Mouse (Mus musculus): ENCODE results near the gene Wdr27.
A peak's percentile ranks its signal among the peaks of the same experiment; 100 is the strongest.
"Not testable (repeated sequence)": the region's sequence is repeated elsewhere in the genome, so short reads cannot be mapped to it uniquely, and the experiment has no call there.

The Wdr27 gene

DNA sequence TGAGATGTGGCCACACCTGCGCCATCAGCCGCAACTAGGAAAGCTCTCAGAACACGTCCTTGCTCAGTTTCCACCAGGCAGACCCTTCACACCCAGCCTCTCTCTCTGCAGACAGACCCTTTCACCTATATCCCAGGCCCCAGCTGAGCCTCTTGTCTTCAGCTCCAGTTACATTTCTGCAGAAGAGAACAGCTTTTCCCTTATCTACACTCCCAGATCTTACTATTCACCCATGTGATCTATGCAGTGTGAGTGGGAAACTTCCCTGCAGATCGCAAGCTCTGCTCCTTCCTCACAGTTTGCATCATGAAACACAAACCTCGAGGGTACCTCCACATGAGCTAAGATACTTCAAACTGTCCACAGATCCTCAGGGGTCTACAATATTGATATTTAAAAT is 11.5 kb downstream of the Wdr27 start:
- DNase-seq (ENCODE audit: low spot score in 2 of 2) = no peak

DNA sequence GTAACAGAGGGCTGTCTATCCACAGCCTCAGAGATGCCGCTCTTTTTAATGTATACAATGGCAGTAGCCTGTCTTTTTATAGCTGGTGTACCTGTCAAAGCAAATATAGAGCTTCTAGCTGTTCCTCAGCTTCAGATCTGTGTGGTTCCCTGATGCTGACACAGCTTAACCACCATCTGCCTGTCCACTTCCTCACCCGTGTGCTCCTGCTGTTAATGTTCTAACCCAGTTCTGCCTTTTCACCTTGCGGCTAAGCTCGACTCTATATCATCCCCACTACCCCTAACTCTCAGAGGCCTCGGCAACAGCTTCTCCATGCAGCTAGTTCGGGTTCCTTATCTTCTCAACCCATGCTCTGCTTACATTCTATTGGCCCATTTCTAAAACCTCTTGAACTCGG is 12.3 kb downstream of the Wdr27 start:
- no peak for DNase-seq (ENCODE audit: low spot score in 2 of 2)

DNA sequence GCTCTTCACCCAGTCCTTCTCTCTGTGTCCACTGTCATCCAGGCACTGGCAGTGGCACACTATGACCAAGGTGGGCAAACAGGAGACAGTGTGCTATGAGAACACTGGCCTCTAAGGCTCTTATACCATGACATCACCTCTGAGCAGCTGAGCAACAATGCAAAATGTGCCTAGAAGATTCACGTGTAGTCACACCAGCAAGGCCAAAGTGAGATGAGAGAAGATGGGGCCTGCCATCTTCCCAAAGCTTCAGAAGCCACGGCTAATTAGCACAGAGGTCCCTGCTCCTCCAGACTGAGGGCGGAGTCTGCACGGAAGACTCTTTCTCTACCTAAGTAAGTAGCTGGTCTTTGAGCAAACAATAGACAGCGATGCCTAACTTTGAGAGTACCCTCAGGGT is 14.3 kb downstream of the Wdr27 start:
- DNase-seq (ENCODE audit: low spot score in 2 of 2) = no peak

DNA sequence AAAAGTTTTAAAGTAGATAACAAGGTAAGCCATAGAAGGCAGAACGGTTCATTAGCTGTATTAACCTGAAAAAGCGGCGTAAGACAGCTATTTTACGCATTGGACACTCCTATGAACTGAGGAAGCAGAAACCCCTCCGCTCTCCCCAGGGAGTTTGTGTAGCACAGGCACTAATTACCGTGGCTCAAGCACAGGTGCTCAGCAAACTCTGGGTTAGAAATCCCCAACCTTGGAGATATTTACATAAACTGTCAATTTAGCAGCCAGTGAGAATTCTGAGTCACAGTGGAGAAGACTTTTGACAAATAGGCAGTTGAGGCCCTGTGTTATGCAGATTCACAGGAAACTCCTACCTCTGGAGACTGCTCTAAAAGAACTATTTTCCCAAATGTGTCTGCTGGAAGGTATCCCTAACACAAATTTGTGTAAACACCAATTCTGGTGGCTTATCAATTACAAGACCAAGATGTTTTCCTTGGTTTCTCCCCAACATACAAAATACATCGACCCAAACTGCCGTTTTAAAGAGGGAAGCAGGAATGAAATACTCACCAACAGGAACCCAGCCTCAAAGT is 15.2 kb downstream of the Wdr27 start:
- no peak for DNase-seq (ENCODE audit: low spot score in 2 of 2)

DNA sequence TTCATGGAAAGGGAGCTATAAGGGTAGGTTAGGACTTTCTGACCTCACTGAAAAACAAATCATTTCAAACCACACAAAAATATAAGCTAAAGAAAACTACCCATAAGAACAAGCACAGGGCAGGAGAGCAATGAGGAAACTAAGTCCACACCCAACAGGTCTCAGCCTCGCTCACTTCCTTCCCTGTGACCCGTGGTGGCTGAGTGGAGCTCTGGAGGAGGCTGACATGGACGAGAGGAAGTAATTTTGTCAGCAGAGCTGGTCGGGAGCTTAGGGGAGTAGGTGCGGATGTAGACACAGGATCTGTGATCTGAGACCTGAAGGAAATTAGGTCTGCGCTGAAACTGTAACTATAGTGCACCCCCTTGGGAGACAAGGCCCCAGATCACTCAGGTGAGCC is 21.4 kb downstream of the Wdr27 start:
- DNase-seq (ENCODE audit: low spot score in 2 of 2) = no peak

DNA sequence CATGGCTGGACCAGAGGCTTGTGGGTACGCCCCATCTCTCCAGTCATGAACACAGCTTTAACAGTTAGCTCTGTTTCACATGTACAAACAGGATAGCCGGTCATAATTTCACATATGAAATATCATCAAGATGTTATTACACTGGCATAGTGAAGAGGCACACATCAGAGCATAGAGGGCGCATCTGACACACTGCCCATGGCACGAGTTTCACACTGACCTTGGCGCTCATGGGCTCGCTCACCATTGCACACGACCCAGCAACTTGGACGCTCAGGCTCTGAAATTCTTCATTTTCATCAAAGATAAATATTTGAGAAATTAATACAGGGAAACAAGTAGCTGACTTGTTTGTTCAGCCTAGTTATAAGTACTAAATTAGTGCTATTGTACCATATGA is 25.1 kb downstream of the Wdr27 start:
- DNase-seq (ENCODE audit: low spot score in 2 of 2) = no peak

DNA sequence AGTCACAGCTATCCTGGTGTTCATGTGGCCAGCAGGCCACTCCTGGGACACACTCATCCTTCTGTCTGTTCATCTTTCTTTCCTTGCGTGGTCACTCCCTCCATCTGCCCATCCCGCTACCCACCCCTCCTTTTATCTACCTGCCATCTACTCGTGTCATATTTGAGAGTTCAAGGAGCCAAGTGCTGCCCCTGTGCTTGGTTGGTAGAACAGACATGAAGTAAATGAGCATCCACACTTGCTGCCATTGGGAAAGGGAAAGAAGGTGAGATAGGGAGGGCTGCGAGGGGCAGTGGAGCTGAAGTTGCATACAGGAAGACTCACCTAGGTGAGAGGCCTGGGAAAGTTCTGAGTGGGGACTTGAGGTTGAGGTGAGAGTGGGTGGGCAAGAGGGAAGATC is 28.6 kb downstream of the Wdr27 start:
- DNase-seq (ENCODE audit: low spot score in 2 of 2) = no peak

DNA sequence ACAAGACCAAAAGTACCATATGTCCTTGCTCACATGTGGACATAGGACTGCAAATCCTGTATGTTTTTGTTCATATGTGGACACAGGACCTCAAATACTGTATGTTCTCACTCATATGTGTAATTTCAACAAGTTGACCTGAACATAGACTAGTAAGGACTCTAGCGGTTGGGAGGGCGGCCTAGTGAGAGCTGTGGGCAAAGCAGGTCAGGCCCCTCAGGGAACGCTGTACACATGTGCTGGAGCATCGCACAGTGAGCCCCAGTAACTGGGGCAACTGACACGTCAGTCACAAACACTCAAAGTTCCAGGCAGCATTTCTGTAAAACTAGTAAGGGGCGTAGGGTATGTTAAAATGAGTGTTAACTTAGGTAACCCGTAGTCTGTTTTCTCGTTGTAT is 30.0 kb downstream of the Wdr27 start:
- no peak for DNase-seq (ENCODE audit: low spot score in 2 of 2)

DNA sequence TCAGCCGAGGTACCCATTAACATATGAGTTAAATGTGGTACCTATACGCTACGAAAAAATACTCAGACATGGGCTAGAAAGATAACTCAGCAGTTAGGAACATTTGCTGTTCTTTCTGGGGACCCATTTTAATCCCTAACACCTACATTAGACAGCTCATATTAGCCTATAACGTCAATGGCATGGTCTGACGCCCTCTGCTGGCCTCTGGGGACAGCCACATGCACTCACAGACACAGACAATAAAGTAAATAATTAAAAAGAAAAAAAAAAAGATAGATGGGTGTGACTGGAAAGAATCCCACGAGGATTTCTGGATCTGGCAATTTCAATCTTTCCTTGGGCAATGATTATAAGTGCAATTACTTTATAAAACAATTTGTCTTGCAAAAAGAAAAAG is 30.5 kb downstream of the Wdr27 start:
- no peak for DNase-seq (ENCODE audit: low spot score in 2 of 2)

DNA sequence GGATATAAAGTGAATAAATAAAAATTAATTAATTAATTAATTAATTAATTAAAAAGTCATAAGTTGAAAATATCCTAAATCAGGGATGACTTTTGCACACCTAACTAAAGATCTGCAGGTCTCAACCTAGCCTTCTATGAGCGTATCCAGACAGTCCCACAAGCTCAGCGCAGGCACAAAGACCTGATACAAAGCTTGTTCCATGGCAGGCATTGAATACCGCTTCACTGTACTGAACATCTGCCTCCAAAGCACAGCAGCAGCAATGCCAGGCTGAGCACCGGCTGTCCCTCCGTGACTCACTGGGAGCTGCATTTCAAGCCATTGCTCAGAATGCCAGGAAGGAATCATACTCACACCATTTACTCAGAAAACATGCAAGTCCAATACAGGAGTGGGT is 32.2 kb downstream of the Wdr27 start:
- no peak for DNase-seq (ENCODE audit: low spot score in 2 of 2)

DNA sequence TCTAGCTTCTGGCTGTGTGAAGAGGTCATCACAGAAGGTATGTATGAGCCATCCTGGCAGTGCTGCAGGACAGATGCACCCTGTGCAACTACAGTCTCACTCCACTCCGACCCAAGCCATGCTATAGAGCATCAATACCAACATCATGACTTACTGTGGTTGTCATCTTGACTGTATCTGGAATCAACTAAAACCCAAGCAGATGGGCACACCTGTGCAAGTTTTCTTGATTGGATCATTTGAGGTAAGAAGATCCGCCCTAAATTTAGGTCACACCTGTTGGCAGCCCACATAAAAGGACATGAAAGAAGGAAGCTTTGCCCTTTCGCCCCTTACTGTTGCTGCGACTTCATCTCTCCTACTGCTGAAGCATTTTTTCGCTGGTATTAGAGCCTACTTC is 33.6 kb downstream of the Wdr27 start:
- DNase-seq (ENCODE audit: low spot score in 2 of 2) = no peak

DNA sequence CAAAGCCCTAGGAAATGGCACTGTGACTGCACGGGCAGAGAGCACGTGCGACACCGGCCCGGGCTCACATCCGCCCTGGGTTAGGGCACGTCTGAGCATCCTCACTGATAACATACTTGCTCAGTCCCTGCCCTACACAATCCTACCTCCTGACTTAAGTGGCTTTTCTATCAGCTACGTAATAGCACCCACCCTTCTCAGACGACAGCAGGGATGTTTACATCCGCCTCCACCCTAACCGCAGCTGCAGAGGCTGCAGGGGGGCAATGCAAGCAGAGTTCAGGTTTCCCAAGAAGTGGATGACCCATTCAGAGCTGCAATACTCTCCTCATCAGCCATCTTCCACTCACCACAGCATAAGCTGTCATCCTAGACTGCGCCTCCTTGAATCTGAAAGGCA is 35.8 kb downstream of the Wdr27 start:
- no peak for DNase-seq (ENCODE audit: low spot score in 2 of 2)

DNA sequence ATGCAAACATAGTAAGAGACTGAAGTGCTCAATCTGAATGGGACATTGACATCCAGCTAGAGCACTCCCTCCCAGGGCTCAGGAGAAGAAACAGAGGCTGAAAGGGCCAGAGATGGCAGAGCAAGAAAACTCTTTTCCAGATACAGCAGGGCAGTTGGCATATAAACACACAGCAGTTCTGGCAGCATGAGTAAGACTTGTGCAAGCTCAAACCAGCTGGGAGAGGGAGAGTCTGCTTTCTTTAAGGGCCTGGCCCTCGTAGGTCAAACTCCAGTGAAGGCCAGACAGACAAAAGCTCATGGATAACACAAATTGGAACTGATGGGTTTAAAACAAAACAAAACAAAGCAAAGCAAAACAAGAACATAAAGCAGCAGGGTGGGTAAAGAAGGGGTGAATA is 36.3 kb downstream of the Wdr27 start:
- DNase-seq (ENCODE audit: low spot score in 2 of 2) = peak in 1 of 2 experiments; percentile 11

DNA sequence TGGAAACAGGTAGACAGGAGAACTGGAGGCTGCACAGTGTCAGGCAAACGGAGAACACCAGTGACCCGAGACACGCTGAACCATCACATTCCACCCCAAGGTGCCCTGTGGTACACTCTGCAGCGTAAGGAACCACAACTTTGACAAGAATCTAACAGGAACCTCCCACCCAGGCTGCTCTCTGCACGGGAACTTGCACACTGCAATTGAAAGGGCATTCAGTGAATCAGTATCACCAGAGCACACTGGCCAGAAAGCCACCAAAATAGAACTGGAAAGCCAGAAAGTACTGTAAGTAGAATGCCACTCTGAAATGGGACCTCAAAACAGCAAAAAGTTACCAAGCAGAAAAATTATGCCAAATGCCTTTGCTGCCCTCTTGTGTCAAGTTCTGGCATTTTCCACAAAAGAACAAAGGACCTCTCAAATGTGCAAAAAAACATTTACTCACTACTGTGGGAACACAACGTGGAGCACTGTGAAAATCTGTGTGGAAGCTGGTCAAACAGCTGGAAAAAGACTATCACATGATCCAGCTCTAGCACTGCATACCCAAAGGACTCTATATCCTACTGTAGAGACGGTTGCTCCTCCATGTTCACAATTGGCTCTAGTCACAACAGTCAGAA is 38.2 kb downstream of the Wdr27 start:
- DNase-seq (ENCODE audit: low spot score in 2 of 2) = peak; percentile 6 to 61

DNA sequence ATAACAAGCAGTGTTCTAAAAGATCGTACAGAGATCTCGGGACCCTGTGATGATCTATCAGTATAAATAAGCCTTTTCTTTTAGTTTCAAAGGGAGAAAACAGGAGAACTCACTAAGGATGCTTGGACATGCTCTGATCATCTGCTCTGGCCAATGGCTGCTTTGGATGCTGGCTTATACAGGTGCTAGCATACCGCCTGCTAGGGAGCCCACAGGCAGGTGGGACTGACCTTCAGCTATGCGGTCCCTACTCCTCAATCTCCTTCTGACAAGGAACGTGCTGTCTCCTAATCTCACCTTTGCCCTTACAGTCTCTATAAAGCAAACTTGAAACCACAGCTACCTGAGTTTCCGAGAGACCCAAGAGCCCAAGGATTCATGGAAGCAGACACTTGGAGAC is 38.8 kb downstream of the Wdr27 start:
- no peak for DNase-seq (ENCODE audit: low spot score in 2 of 2)

DNA sequence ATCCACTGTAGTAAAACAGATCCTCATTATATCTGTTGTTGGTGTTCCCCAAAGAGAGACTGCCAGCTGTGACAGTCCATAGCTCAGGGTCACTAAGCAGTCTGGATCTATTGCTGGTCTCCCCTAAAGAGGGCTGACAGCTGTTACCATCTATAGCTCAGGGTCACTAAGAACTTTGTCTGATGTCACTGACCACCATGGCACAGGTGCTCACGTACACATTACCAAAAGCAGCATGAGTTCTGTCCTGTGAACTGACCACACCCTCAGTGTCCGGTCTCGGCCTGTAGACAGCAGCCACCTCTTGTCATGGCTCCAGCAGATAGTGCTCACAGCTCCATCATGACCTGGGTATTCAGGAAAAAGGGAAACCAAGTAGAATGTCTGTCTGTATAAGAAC is 39.7 kb downstream of the Wdr27 start:
- DNase-seq (ENCODE audit: low spot score in 2 of 2) = no peak

DNA sequence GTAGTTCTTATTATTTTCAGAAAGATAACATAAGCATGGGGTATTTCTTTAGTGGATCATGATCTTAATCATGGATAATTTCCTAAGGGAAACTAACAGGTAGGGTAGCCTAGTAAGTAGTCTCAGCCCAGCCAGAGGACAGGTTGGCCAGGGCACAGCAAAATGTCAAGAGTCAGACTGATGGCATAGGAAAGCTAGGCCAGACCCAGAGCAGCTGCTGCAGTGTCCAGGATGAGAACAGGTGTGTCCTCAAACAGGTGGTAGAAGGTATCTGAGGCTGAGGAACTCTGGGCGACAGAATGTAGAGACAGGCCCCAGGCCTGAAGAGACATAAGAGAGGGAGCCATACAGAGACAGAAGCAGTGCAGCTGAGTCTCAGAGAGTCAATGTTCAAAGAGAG is 44.0 kb downstream of the Wdr27 start:
- DNase-seq (ENCODE audit: low spot score in 2 of 2) = no peak

DNA sequence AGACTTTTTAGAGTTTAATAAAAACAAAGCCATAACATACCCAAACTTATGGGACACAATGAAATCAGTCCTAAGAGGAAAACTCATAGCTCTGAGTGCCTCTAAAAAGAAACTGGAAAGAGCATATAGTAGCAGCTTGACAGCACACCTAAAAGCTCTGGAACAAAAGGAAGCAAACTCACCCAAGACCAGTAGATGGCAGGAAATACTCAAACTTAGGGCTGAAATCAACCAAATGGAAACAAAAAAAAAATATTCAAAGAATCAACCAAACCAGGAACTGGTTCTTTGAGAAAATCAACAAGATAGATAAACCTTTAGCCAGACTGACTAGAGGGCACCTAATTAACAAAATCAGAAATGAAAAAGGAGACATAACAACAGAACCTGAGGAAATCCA is 47.9 kb downstream of the Wdr27 start:
- DNase-seq (ENCODE audit: low spot score in 2 of 2) = not testable (repeated sequence)

DNA sequence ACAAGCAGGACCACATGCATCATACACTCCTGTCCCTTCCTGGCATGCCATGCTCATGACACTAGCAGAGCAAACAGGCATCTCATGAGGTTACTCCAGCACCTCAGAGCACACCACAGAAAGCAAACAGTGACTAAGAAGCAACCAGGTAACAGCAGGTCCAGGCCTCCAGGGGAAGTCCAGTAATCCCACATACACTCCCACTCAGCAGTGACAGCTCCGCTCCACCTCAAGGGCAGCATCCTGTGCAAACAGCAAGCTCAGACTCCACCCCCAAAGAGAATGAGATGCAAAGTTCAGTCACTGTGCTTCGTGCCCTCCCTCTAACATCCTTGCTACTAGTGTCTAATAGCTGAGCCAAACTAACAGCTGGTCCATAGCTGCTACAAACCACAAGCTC is 56.0 kb downstream of the Wdr27 start:
- DNase-seq (ENCODE audit: low spot score in 2 of 2) = no peak

DNA sequence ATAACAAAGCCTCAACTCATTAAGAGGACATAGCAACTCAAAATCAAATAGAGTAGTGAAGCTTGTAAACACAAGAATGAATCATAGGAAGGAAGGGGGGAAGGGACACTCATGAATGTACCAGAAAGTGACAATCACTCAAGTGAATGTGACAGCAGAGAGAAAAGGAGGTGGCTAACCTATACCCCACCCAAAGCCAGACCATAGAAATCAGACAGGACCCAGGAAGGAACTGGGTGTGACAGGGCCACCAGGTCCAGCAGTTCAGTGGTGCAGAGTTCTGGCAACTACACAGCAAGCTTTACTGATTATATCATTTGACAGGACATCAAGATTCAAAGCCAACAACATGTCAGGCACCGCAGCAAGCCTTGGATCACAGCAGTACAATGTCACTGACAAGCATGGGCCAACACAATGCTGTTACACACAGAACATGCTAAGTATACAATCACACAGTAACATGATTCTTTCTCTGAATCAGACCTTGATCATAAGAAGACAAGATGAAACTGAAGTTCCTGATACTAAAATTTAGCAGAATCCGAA is 68.2 kb downstream of the Wdr27 start:
- DNase-seq (ENCODE audit: low spot score in 2 of 2) = no peak

DNA sequence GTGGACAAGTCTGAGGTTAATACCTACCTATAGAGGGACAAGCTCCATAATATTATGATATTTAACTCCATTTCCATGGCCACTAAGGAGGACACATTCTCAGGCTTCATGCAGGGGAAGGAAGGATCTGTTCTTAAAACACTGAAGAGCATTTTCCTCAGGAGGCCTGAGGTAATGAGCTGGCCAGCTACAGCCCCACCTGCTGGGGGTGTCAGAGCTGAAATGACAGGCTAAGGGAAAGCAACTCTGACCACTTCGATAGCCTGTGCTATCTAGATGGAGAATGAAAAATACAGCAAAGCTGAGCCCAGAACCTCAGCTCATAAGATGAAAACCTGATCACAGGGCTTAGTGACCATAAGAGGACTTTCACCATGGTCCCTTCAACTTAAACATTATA is 82.7 kb downstream of the Wdr27 start:
- DNase-seq (ENCODE audit: low spot score in 2 of 2) = no peak

DNA sequence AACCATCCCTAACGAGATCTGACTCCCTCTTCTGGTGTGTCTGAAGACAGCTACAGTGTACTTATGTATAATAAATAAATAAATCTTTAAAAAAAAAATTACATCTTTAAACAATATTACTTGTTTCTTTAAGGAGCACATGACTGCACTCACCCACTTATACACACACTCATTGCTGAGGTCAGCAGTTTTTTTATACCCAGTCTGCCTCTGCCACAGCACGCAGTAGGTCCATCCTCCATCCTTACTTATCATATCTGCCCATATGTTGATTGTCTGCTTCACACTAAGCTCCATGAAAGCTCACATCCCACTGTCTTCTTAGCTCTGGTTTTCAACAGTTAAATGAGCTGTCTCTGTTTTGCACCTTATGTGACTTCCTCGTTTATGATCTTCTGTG is 95.2 kb downstream of the Wdr27 start:
- no peak for DNase-seq (ENCODE audit: low spot score in 2 of 2)

DNA sequence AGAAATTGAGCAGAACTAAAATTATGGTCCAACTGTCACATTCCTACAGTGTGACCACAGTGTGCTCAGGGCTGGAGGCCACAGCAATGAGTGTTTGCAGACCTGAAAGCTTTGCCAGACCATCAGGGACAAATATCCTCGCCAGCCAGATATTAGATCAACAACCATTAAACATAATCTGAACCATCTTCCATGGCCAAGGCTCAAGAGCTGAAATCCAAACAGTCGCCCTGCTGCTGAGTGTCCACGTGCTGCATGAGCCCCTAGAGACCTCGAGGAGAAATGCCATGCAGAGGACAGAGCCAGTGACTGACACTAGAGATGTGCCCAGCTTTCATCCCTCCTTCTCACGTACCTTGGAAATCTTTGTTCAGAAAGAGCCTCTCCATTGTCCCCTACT is 96.1 kb downstream of the Wdr27 start:
- peak; percentile 14 to 38 for DNase-seq (ENCODE audit: low spot score in 2 of 2)

DNA sequence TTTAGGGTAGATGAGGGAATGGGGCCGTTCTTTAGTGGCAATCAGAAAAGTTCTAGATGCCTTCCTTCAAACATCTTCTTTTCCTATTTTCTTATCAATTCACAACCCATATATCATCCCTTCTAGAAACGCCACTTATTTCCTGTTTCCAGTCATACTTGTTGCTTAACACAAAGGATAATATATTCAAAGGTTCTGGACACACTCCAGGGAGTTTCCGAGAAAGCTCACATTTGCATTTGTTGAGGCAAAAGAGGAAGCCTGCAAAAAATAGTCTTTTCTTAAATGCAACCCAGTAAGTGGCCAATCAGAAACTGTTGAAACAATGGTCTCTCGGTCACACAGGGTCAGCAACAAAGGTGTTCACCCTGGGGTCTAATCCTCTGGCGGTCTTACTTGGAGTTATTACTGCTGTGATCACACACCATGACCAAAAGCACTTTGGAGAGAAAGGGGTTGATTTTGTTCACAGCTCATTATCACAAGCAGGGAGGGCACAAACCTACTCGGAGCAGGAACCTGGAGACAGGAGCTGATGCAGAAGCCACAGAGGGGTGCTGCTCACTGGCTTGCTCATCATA is 116.2 kb downstream of the Wdr27 start:
- DNase-seq (ENCODE audit: low spot score in 2 of 2) = no peak

Data from heart, adult 9 months (tissue).